Mouse (Mus musculus) limb, embryonic 12.5 days (tissue): ENCODE measurements around the gene Kcnq1. TPM values are rescaled to one million over a fixed set of nuclear protein-coding genes. Genes with fewer than 3 reads are reported as not detected.

ENCODE experiments used
- ATAC-seq: fragments of 200-750 bp; cut with Nextera tagmentation; 2 replicates; pipeline ENCODE4 v1.8.0; 2017; ENCODE audit warnings: low read depth, moderate TSS enrichment; ENCODE audit not compliant: insufficient number of reproducible peaks, insufficient read depth, low FRiP score, low TSS enrichment
- H3K27ac ChIP-seq: fragments of 300-500 bp; sonication (generic); 2 replicates; pipeline ENCODE4 v1.5.1; 2016; ENCODE audit warnings: mild to moderate bottlenecking, moderate library complexity
- H3K27me3 ChIP-seq: fragments of 300-500 bp; sonication (generic); 2 replicates; pipeline ENCODE4 v1.6.1; 2016; ENCODE audit warnings: mild to moderate bottlenecking, moderate library complexity
- H3K36me3 ChIP-seq: fragments of 300-500 bp; sonication (generic); 2 replicates; pipeline ENCODE4 v1.6.1; 2016; ENCODE audit warnings: mild to moderate bottlenecking, moderate library complexity
- H3K4me1 ChIP-seq: fragments of 300-500 bp; sonication (generic); replicated peaks from 2 replicates; pipeline ENCODE4 v1.6.1; 2016
- H3K4me2 ChIP-seq: fragments of 300-500 bp; sonication (generic); 2 replicates; pipeline ENCODE4 v1.6.1; 2016; ENCODE audit warnings: mild to moderate bottlenecking, moderate library complexity
- H3K4me3 ChIP-seq: fragments of 300-500 bp; sonication (generic); replicated peaks from 2 replicates; pipeline ENCODE4 v1.5.1; 2016; ENCODE audit warnings: mild to moderate bottlenecking
- H3K9ac ChIP-seq: fragments of 300-500 bp; sonication (generic); replicated peaks from 2 replicates; pipeline ENCODE4 v1.6.1; 2016; ENCODE audit warnings: mild to moderate bottlenecking, moderate library complexity
- H3K9me3 ChIP-seq: fragments of 300-500 bp; sonication (generic); 2 replicates; pipeline ENCODE4 v1.6.1; 2016; ENCODE audit warnings: mild to moderate bottlenecking, moderate library complexity
- WGBS: fragments of 180-500 bp; shearing (Covaris S2); methylation state at CpG from one replicate; pipeline ENCODE4 v1.1.7; 2016; 5-methylcytosine and 5-hydroxymethylcytosine counted together
- polyA plus RNA-seq: library from polyadenylated mRNA; unstranded; fragments of >200 nt; fragmentation: Nextera tagmentation; extraction: Ambion mirVana; gene quantifications from 2 replicates; pipeline ENCODE4 v1.2.1, GENCODE M21; 2016

Kcnq1 gene
- polyA plus RNA-seq, 1 experiment from 2014 or later, result 0.94 TPM

- H3K27ac ChIP-seq, result peak overlapping the region; percentile 50
These were observed 53.9 kb downstream of the Kcnq1 start for GRCm38 (mm10) chr7:143160057-143160456.

GRCm38 (mm10) chr7:143162051-143162450, 55.9 kb downstream of the Kcnq1 start:
- H3K4me1 ChIP-seq, result peaks cover 30% of the 10 kb centered on the region
- H3K9ac ChIP-seq, result no peak overlapping the region
- no peak overlapping the region for H3K27ac ChIP-seq
- no peak overlapping the region for H3K4me3 ChIP-seq
- 78% methylated on average over 3 of the region's 3 CpGs for WGBS
- H3K27me3 ChIP-seq, result no peaks in the 10 kb centered on the region
- no peak overlapping the region for H3K4me2 ChIP-seq
- H3K9me3 ChIP-seq, result no peaks in the 10 kb centered on the region
- no peaks in the 10 kb centered on the region for H3K36me3 ChIP-seq
- ATAC-seq, result no peak

More at GRCm38 (mm10) chr7:143160057-143160456, 53.9 kb downstream of the Kcnq1 start:
- WGBS, result 69% methylated on average over 5 of the region's 5 CpGs
- Histone ChIP-seq H3K9me3 (no peaks in the 10 kb centered on the region), H3K27me3 (no peaks in the 10 kb centered on the region), H3K4me2 (no peak overlapping the region), H3K4me1 (peaks cover 40% of the 10 kb centered on the region), H3K36me3 (no peaks in the 10 kb centered on the region), H3K4me3 (no peak overlapping the region), H3K9ac (no peak overlapping the region)
- ATAC-seq, result no peak

GRCm38 (mm10) chr7:143164074-143164473, 57.9 kb downstream of the Kcnq1 start:
- Histone ChIP-seq H3K4me2 (no peak overlapping the region), H3K4me1 (peaks cover 14% of the 10 kb centered on the region), H3K27ac (no peak overlapping the region), H3K36me3 (no peaks in the 10 kb centered on the region), H3K4me3 (no peak overlapping the region), H3K9ac (no peak overlapping the region), H3K27me3 (no peaks in the 10 kb centered on the region), H3K9me3 (no peaks in the 10 kb centered on the region)
- ATAC-seq, result no peak

- Histone ChIP-seq H3K27ac (no peak overlapping the region), H3K4me3 (no peak overlapping the region), H3K9me3 (no peaks in the 10 kb centered on the region), H3K4me1 (no peaks in the 10 kb centered on the region; the same call in 1 of the 2 replicates), H3K27me3 (no peaks in the 10 kb centered on the region), H3K9ac (no peak overlapping the region), H3K4me2 (no peak overlapping the region), H3K36me3 (no peaks in the 10 kb centered on the region)
- 64% methylated on average over 7 of the region's 7 CpGs for WGBS
- ATAC-seq, result no peak
These were observed 59.6 kb downstream of the Kcnq1 start for GRCm38 (mm10) chr7:143165687-143166265.

GRCm38 (mm10) chr7:143167275-143167674, 61.1 kb downstream of the Kcnq1 start:
- Histone ChIP-seq H3K36me3 (no peaks in the 10 kb centered on the region), H3K4me2 (no peak overlapping the region), H3K27me3 (no peaks in the 10 kb centered on the region), H3K9ac (no peak overlapping the region), H3K27ac (no peak overlapping the region), H3K4me1 (no peaks in the 10 kb centered on the region; the same call in 1 of the 2 replicates), H3K9me3 (no peaks in the 10 kb centered on the region), H3K4me3 (no peak overlapping the region)
- no peak for ATAC-seq
- 86% methylated on average over 3 of the region's 3 CpGs for WGBS

GRCm38 (mm10) chr7:143169371-143169770, 63.2 kb downstream of the Kcnq1 start:
- WGBS, result 83% methylated on average over 3 of the region's 3 CpGs
- H3K27me3 ChIP-seq, result no peaks in the 10 kb centered on the region
- H3K36me3 ChIP-seq, result no peaks in the 10 kb centered on the region
- H3K9me3 ChIP-seq, result no peaks in the 10 kb centered on the region
- ATAC-seq, result no peak
- H3K9ac ChIP-seq, result no peak overlapping the region
- no peak overlapping the region for H3K4me2 ChIP-seq
- H3K4me3 ChIP-seq, result no peak overlapping the region
- H3K4me1 ChIP-seq, result peaks cover 9% of the 10 kb centered on the region
- no peak overlapping the region for H3K27ac ChIP-seq

GRCm38 (mm10) chr7:143172914-143173547, 66.9 kb downstream of the Kcnq1 start:
- WGBS, result 49% methylated on average over 5 of the region's 5 CpGs
- Histone ChIP-seq H3K9me3 (no peaks in the 10 kb centered on the region), H3K4me3 (no peak overlapping the region), H3K27ac (no peak overlapping the region), H3K9ac (no peak overlapping the region), H3K27me3 (no peaks in the 10 kb centered on the region), H3K36me3 (no peaks in the 10 kb centered on the region), H3K4me1 (peaks cover 18% of the 10 kb centered on the region; the same call in 1 of the 2 replicates), H3K4me2 (no peak overlapping the region)
- no peak for ATAC-seq

- ATAC-seq, result 0 out of 2 replicates have a peak, but pooled peaks have one; percentile 56
- H3K4me2 ChIP-seq, result no peak overlapping the region
- peaks cover 18% of the 10 kb centered on the region; the same call in 1 of the 2 replicates for H3K4me1 ChIP-seq
- no peak overlapping the region for H3K4me3 ChIP-seq
- H3K9me3 ChIP-seq, result no peaks in the 10 kb centered on the region
- no peak overlapping the region for H3K9ac ChIP-seq
- H3K27me3 ChIP-seq, result no peaks in the 10 kb centered on the region
- peak overlapping the region; percentile 56; the same call in 1 of the 2 replicates for H3K27ac ChIP-seq
- H3K36me3 ChIP-seq, result no peaks in the 10 kb centered on the region
- WGBS, result 54% methylated on average over 6 of the region's 6 CpGs
These were observed 68.5 kb downstream of the Kcnq1 start for GRCm38 (mm10) chr7:143174633-143175032.

- Histone ChIP-seq H3K36me3 (no peaks in the 10 kb centered on the region), H3K27me3 (no peaks in the 10 kb centered on the region), H3K4me1 (peaks cover 15% of the 10 kb centered on the region), H3K9me3 (no peaks in the 10 kb centered on the region), H3K4me2 (no peak overlapping the region), H3K9ac (no peak overlapping the region), H3K4me3 (no peak overlapping the region), H3K27ac (no peak overlapping the region)
- WGBS, result 80% methylated on average over 2 of the region's 2 CpGs
- no peak for ATAC-seq
These were observed 72.7 kb downstream of the Kcnq1 start for GRCm38 (mm10) chr7:143178831-143179230.

GRCm38 (mm10) chr7:143180761-143181160, 74.6 kb downstream of the Kcnq1 start:
- no peak overlapping the region for H3K4me3 ChIP-seq
- no peaks in the 10 kb centered on the region for H3K36me3 ChIP-seq
- H3K27ac ChIP-seq, result no peak overlapping the region
- no peak overlapping the region for H3K9ac ChIP-seq
- no peaks in the 10 kb centered on the region for H3K9me3 ChIP-seq
- H3K27me3 ChIP-seq, result no peaks in the 10 kb centered on the region; the same call in 1 of the 2 replicates
- H3K4me2 ChIP-seq, result no peak overlapping the region
- 47% methylated on average over 3 of the region's 3 CpGs for WGBS
- peaks cover 6% of the 10 kb centered on the region for H3K4me1 ChIP-seq
- ATAC-seq, result no peak

- no peaks in the 10 kb centered on the region for H3K36me3 ChIP-seq
- no peaks in the 10 kb centered on the region for H3K9me3 ChIP-seq
- no peak for ATAC-seq
- H3K27ac ChIP-seq, result no peak overlapping the region
- H3K4me3 ChIP-seq, result no peak overlapping the region
- H3K27me3 ChIP-seq, result no peaks in the 10 kb centered on the region; the same call in 1 of the 2 replicates
- no peak overlapping the region for H3K4me2 ChIP-seq
- 86% methylated on average over 4 of the region's 4 CpGs for WGBS
- H3K4me1 ChIP-seq, result peaks cover 6% of the 10 kb centered on the region
- H3K9ac ChIP-seq, result no peak overlapping the region
These were observed 75.1 kb downstream of the Kcnq1 start for GRCm38 (mm10) chr7:143181311-143181710.
